Mouse (Mus musculus): ENCODE measurements around the gene Gdpd3. TPM values are rescaled to one million over a fixed set of nuclear protein-coding genes. Genes with fewer than 3 reads are reported as not detected.

The Gdpd3 gene
- polyA plus RNA-seq, 1 experiment: 2.5 TPM

- 0 out of 2 replicates have a peak, but pooled peaks have one; percentile 0 for TF ChIP-seq CTCF (IDR thresholded peaks at IDR 0.05; ENCODE audit: extremely low read depth, insufficient read depth, low read length)
- TF ChIP-seq POLR2A (IDR thresholded peaks at IDR 0.05; ENCODE audit: extremely low read depth, insufficient read depth, low read length): peak; percentile 99
- H3K4me1 ChIP-seq (ENCODE audit: control insufficient read depth, insufficient read depth, low read length): no peaks in the 10 kb centered on the region; the same call in 1 of the 2 replicates
- H3K4me3 ChIP-seq (ENCODE audit: insufficient read depth, low read length): peak overlapping the region; percentile 90
- peak overlapping the region; percentile 99 for H3K27ac ChIP-seq (ENCODE audit: insufficient read depth, low read length)
Measured at GRCm38 (mm10) chr7:126799050-126799467, 32.9 kb downstream of the Gdpd3 start.

DNA sequence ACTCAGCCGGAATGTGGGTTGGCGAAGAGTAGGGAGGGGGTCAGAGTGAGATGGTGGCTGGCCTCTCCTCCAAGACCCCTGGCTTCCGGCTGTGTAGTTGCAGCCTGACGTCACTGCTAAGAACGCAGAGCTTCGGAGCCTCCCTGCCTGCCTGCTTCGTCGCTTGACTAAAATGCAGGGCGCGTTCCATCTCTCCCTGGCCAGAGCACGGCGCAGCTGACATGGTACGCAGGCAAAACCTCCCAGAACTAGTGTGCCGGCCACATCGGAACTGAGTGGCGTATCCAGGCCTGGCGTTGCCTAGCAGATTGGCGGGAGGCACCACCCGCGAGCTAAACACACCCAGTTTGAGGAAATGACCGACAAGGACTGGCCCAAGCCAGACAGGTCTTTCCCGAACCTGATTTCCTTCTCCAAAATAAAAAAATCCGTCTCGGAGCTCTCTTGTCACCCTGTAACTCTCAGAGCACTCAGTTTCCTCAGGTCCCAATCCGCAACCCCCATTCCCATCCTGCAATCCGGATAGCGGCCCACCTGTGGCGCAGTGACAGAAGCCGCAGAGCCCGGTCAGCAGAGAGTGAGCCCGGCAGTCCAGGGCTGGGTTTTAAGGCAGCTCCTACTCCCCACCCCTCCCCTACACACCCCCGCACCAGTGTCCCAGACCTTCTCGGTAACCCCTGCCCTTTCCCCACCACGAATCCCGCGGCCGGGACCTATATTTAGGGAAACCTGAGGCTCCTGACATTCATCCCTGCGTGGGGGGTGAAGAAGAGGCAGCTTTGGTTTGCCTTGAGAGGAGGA is 33.5 kb downstream of the Gdpd3 start:
- peak overlapping the region; percentile 90 for H3K4me3 ChIP-seq (ENCODE audit: insufficient read depth, low read length)
- TF ChIP-seq CTCF (IDR thresholded peaks at IDR 0.05; ENCODE audit: extremely low read depth, insufficient read depth, low read length): peak; percentile 32; the same call in 1 of the 2 replicates
- peak; percentile 93 for TF ChIP-seq POLR2A (IDR thresholded peaks at IDR 0.05; ENCODE audit: extremely low read depth, insufficient read depth, low read length)
- H3K4me1 ChIP-seq (ENCODE audit: control insufficient read depth, insufficient read depth, low read length): no peaks in the 10 kb centered on the region; the same call in 1 of the 2 replicates
- H3K27ac ChIP-seq (ENCODE audit: insufficient read depth, low read length): peak overlapping the region; percentile 92

DNA sequence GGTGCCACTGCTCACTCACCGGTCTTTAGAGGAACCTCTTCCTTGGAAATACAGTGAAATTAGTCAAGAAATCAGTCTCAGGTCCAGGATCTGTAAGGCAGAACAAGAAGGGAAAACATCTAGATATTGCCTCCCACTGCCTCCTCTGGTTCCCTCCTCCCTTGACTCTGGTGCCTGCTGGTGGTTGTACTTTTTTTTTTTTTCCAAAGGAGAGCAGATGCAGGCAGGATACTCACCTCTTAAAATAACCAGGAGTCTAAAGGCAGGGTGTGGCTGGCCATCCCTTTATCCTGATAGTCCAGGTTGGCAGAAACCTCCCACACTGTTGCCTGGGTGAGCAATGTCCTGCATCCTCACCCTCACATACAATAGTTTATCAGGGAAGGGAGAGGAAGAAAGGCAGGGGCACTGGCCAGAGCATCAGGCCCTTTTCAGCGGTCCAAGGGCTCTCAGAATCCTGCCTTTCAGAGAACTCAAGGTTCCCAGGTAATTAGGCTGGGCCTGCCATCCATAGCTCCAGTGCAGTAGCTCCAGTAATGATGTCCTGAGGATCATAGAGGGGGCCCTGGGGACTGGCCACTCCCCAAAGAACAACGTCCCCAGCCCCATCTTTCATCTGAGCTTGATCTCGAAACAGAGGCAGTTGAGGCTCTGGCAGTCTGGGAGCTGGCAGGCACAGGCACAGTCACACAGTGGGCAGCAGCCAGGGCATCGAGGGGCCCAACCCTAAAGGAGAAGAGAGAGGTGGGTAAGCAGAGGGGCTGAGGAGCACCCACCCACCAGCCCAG is 34.3 kb downstream of the Gdpd3 start:
- Histone ChIP-seq H3K27ac (ENCODE audit: insufficient read depth, low read length) (peak overlapping the region; percentile 92), H3K4me3 (ENCODE audit: insufficient read depth, low read length) (peak overlapping the region; percentile 90), H3K4me1 (ENCODE audit: control insufficient read depth, insufficient read depth, low read length) (no peaks in the 10 kb centered on the region; the same call in 1 of the 2 replicates)
- TF ChIP-seq CTCF (IDR thresholded peaks at IDR 0.05; ENCODE audit: extremely low read depth, insufficient read depth, low read length) (no peak), POLR2A (IDR thresholded peaks at IDR 0.05; ENCODE audit: extremely low read depth, insufficient read depth, low read length) (peak; percentile 41; the same call in 1 of the 2 replicates)

GRCm38 (mm10) chr7:126801057-126801422 is 34.9 kb downstream of the Gdpd3 start:
- TF ChIP-seq CTCF (IDR thresholded peaks at IDR 0.05; ENCODE audit: extremely low read depth, insufficient read depth, low read length): no peak
- no peak for TF ChIP-seq POLR2A (IDR thresholded peaks at IDR 0.05; ENCODE audit: extremely low read depth, insufficient read depth, low read length)
- Histone ChIP-seq H3K27ac (ENCODE audit: insufficient read depth, low read length) (peak overlapping the region; percentile 92; the same call in 1 of the 2 replicates), H3K4me3 (ENCODE audit: insufficient read depth, low read length) (no peak overlapping the region), H3K4me1 (ENCODE audit: control insufficient read depth, insufficient read depth, low read length) (no peaks in the 10 kb centered on the region; the same call in 1 of the 2 replicates)

DNA sequence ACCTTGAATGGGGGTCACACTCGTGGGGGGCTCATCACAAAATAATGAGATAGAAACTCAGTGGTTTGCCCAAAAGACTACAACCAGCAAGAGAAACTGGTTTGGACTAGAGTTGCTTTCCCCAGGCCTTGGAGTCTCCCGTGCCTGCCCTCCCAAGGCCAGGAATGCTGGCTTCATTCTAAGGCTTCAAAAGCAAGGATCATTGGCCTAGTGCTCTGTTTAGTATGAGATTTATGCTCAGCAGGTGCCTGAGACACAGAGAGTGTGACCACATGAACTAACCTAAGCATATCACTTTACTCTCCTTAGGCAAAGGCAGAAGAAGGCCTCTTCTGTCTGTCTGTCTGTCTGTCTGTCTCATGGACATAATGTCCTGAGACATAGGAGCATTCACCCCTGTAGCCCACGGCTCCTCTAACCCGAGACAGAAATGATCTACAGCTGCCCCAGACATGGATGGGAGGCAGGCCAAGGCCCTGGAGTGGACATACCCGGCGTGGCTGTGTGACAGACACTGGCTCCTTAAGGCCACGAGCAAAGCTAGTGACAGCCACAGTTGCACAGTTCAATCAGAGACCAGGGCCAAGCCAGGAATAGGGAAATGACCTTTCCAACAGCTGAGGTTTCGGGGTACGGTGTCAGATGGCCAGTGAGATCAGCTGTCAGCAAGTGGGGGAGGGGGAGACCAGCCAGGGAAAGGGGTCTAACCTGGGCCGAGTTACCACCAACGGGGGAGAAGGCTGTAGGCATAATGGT is 36.2 kb downstream of the Gdpd3 start:
- Histone ChIP-seq H3K4me1 (ENCODE audit: control insufficient read depth, insufficient read depth, low read length) (no peaks in the 10 kb centered on the region; the same call in 1 of the 2 replicates), H3K4me3 (ENCODE audit: insufficient read depth, low read length) (no peak overlapping the region), H3K27ac (ENCODE audit: insufficient read depth, low read length) (no peak overlapping the region)
- TF ChIP-seq POLR2A (IDR thresholded peaks at IDR 0.05; ENCODE audit: extremely low read depth, insufficient read depth, low read length): no peak
- TF ChIP-seq CTCF (IDR thresholded peaks at IDR 0.05; ENCODE audit: extremely low read depth, insufficient read depth, low read length): no peak

DNA sequence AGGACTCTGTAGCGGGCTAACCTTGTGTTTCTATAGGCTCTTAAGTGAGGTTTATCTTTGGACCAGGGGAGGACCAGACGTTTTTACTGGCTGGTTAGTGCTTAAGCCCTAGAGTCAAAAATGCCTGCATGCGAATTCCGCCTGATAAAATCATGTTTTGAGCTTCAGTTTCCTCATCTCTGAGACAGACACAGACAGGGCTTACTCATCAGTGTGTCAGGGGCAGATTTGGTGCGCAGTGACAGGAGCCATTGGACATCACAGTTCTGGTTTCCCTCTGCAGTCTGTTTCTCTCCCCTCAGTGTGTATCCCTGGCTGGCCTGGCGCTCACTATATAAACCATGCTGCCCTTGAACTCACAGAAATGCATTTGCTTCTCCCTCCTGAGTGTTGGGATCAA is 37.0 kb downstream of the Gdpd3 start:
- Histone ChIP-seq H3K4me1 (ENCODE audit: control insufficient read depth, insufficient read depth, low read length) (no peaks in the 10 kb centered on the region; the same call in 1 of the 2 replicates), H3K4me3 (ENCODE audit: insufficient read depth, low read length) (no peak overlapping the region), H3K27ac (ENCODE audit: insufficient read depth, low read length) (no peak overlapping the region)
- TF ChIP-seq POLR2A (IDR thresholded peaks at IDR 0.05; ENCODE audit: extremely low read depth, insufficient read depth, low read length) (no peak), CTCF (IDR thresholded peaks at IDR 0.05; ENCODE audit: extremely low read depth, insufficient read depth, low read length) (no peak)

GRCm38 (mm10) chr7:126803751-126804150 is 37.6 kb downstream of the Gdpd3 start:
- no peaks in the 10 kb centered on the region; the same call in 1 of the 2 replicates for H3K4me1 ChIP-seq (ENCODE audit: control insufficient read depth, insufficient read depth, low read length)
- no peak overlapping the region for H3K4me3 ChIP-seq (ENCODE audit: insufficient read depth, low read length)
- no peak for TF ChIP-seq CTCF (IDR thresholded peaks at IDR 0.05; ENCODE audit: extremely low read depth, insufficient read depth, low read length)
- TF ChIP-seq POLR2A (IDR thresholded peaks at IDR 0.05; ENCODE audit: extremely low read depth, insufficient read depth, low read length): no peak
- H3K27ac ChIP-seq (ENCODE audit: insufficient read depth, low read length): no peak overlapping the region

DNA sequence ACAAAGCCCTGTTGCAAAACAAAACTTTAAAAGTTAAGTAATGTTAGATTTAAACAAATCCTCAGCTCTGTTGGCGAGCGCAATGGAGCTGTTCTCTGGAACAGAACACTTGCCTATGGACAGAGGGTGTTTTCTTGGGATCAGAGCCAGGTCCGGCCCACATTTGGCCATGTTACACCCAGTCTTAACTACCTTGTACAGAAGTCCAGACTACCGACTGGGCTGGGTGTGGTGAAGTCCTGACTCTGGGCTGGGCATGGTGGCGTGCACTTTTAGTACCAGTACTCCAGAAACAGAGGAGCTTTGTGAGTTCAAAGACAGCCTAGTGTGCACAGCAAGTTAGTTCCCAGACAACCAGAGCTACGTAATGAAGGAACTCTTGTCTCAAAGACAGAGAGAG is 40.8 kb downstream of the Gdpd3 start:
- no peak overlapping the region for H3K27ac ChIP-seq (ENCODE audit: insufficient read depth, low read length)
- H3K4me3 ChIP-seq (ENCODE audit: insufficient read depth, low read length): no peak overlapping the region
- no peak for TF ChIP-seq POLR2A (IDR thresholded peaks at IDR 0.05; ENCODE audit: extremely low read depth, insufficient read depth, low read length)
- peaks cover 2% of the 10 kb centered on the region; the same call in 1 of the 2 replicates for H3K4me1 ChIP-seq (ENCODE audit: control insufficient read depth, insufficient read depth, low read length)

DNA sequence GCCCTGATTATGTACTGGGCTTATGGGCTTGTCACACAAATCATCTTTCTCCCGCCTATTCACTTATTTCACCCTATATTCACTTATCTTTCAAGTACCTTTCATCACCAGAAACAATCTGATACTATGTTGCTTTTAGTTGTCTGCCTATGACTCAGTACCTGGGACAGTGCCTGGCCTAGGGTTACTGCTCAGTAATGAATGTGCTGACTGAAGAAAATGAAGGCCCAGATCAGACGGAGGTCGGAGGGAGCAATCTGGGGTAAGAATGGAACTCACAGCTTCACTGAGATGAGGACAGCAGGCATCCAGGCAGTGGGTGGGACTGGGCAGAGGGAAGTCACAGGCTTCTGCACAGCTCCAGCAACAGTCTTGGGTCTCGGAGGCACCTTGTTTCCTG is 41.3 kb downstream of the Gdpd3 start:
- no peak overlapping the region for H3K27ac ChIP-seq (ENCODE audit: insufficient read depth, low read length)
- H3K4me3 ChIP-seq (ENCODE audit: insufficient read depth, low read length): no peak overlapping the region
- TF ChIP-seq POLR2A (IDR thresholded peaks at IDR 0.05; ENCODE audit: extremely low read depth, insufficient read depth, low read length) (no peak), CTCF (IDR thresholded peaks at IDR 0.05; ENCODE audit: extremely low read depth, insufficient read depth, low read length) (no peak)
- peaks cover 2% of the 10 kb centered on the region; the same call in 1 of the 2 replicates for H3K4me1 ChIP-seq (ENCODE audit: control insufficient read depth, insufficient read depth, low read length)
